ENCODE assay signal across 25 mouse cellular contexts in the genomic region with DNA sequence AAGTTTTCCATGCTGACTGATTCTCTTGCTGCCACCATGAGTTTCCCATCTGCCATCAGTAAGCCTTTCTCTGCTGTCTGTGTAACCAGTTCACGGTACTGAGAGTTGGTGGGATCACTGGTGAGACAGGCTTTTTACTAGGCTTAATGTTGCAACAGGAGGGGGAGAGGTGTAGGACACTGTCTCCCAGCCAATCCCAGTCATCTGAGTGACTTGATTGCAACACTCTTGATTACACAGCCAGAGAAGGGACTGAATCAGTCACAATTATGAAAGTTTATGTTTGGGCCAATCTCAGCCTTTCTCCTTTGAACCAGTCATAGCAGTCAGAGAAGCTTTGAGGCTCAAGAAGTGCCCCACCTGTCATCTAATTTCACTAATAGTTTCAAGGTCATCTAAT. TPM values are rescaled to one million over a fixed set of nuclear protein-coding genes. Genes with fewer than 3 reads are reported as not detected.
DNase-seq lines count a peak whose midpoint lies in the region; ATAC-seq and TF ChIP-seq lines count a peak whose summit lies in the region.
"Had no signal": no experiment of that assay in that cellular context is flagged by ENCODE, and none has a peak within 500 bp of the region (broad histone marks: within the 10 kb centered on the region; RNA-seq: fewer than 3 reads in every experiment).

No protein-coding gene starts in this region.

- no peaks in the 10 kb centered on the region for H3K27me3 ChIP-seq in intestine, embryonic 15.5 days (replicated peaks)
- no peaks in the 10 kb centered on the region for H3K27me3 ChIP-seq in intestine, postnatal 0 days (replicated peaks; ENCODE audit: control insufficient read depth, insufficient read depth, low read length)
- no peaks in the 10 kb centered on the region for H3K27me3 ChIP-seq in liver, postnatal 0 days (ENCODE audit: insufficient read depth, low read length)

- peak; percentile 67 for TF ChIP-seq EP300 in liver, postnatal 0 days (IDR thresholded peaks at IDR 0.05; ENCODE audit: low read depth)

- peak; percentile 55 for DNase-seq in adrenal gland, postnatal 10 days
- DNase-seq in gonadal fat pad, adult 2 months (ENCODE audit: low read depth) = peak; percentile 82
- DNase-seq in liver, postnatal 0 days = peak; percentile 37
- DNase-seq in urinary bladder, postnatal 10 days (ENCODE audit: low spot score) = no peak
- no peak for DNase-seq in urinary bladder, adult 2 months (ENCODE audit: low spot score)
- no peak for DNase-seq in urinary bladder, postnatal 4 days (ENCODE audit: low spot score in 2 of 2)
- DNase-seq: B cell, adult 2 months; cerebellum, adult 8-10 months; gastrocnemius, adult 2 months; heart, adult 2 months; layer of hippocampus, postnatal 36 days; right cerebral cortex, postnatal 25 days had no signal

- ATAC-seq in intestine, embryonic 15.5 days = 0 out of 2 replicates have a peak, but pooled peaks have one; percentile 16
- ATAC-seq in intestine, postnatal 0 days = no peak
- peak; percentile 78 for ATAC-seq in liver, postnatal 0 days
- ATAC-seq: midbrain, embryonic 13.5 days had no signal

- H3K9me3 ChIP-seq in intestine, embryonic 15.5 days = no peaks in the 10 kb centered on the region
- H3K9me3 ChIP-seq in intestine, postnatal 0 days (ENCODE audit: control insufficient read depth) = no peaks in the 10 kb centered on the region
- H3K9me3 ChIP-seq in liver, postnatal 0 days (ENCODE audit: low read length) = no peaks in the 10 kb centered on the region
- H3K9me3 ChIP-seq: heart, embryonic 15.5 days had no signal

- H3K36me3 ChIP-seq in intestine, embryonic 15.5 days = no peaks in the 10 kb centered on the region
- no peaks in the 10 kb centered on the region for H3K36me3 ChIP-seq in intestine, postnatal 0 days (ENCODE audit: control insufficient read depth, insufficient read depth)
- H3K36me3 ChIP-seq in liver, postnatal 0 days (replicated peaks; ENCODE audit: insufficient read depth, low read length) = no peaks in the 10 kb centered on the region; the same call in 1 of the 2 replicates
- H3K36me3 ChIP-seq: forebrain, embryonic 10.5 days; heart, embryonic 15.5 days; midbrain, embryonic 13.5 days had no signal

- no peak overlapping the region for H3K4me3 ChIP-seq in intestine, embryonic 15.5 days (replicated peaks)
- no peak overlapping the region for H3K4me3 ChIP-seq in intestine, postnatal 0 days (ENCODE audit: low read depth, low read length)
- no peak overlapping the region for H3K4me3 ChIP-seq in liver, postnatal 0 days (ENCODE audit: low read depth, low read length)
- H3K4me3 ChIP-seq: forebrain, embryonic 10.5 days; gastrocnemius, adult 2 months; heart, adult 2 months; heart, embryonic 15.5 days; midbrain, embryonic 13.5 days had no signal

- no peak overlapping the region for H3K9ac ChIP-seq in intestine, embryonic 15.5 days
- H3K9ac ChIP-seq in intestine, postnatal 0 days (ENCODE audit: low read depth, low read length) = no peak overlapping the region
- no peak overlapping the region for H3K9ac ChIP-seq in liver, postnatal 0 days (replicated peaks)
- H3K9ac ChIP-seq: heart, embryonic 15.5 days; midbrain, embryonic 13.5 days had no signal

- peaks cover 6% of the 10 kb centered on the region for H3K4me1 ChIP-seq in intestine, embryonic 15.5 days (replicated peaks)
- H3K4me1 ChIP-seq in intestine, postnatal 0 days (replicated peaks; ENCODE audit: control insufficient read depth, insufficient read depth, low read length) = 0 out of 2 replicates have a peak, but pooled peaks cover 9% of the 10 kb centered on the region
- peaks cover 20% of the 10 kb centered on the region for H3K4me1 ChIP-seq in liver, postnatal 0 days (ENCODE audit: insufficient read depth)

- no peak overlapping the region for H3K4me2 ChIP-seq in intestine, embryonic 15.5 days (replicated peaks)
- no peak overlapping the region for H3K4me2 ChIP-seq in intestine, postnatal 0 days (replicated peaks; ENCODE audit: low read depth)
- no peak overlapping the region for H3K4me2 ChIP-seq in liver, postnatal 0 days (ENCODE audit: low read depth, low read length)
- H3K4me2 ChIP-seq: heart, embryonic 15.5 days; midbrain, embryonic 13.5 days had no signal

- H3K27ac ChIP-seq in intestine, embryonic 15.5 days = no peak overlapping the region
- H3K27ac ChIP-seq in intestine, postnatal 0 days (ENCODE audit: low read depth, low read length) = no peak overlapping the region
- H3K27ac ChIP-seq in liver, postnatal 0 days (ENCODE audit: low read depth) = peak overlapping the region; percentile 92
- H3K27ac ChIP-seq: forebrain, embryonic 10.5 days; gastrocnemius, adult 2 months; heart, adult 2 months; heart, embryonic 15.5 days; macrophage; midbrain, embryonic 13.5 days had no signal

- 81% methylated on average over 1 of the region's 1 CpGs for WGBS in intestine, embryonic 15.5 days
- 71% methylated on average over 1 of the region's 1 CpGs for WGBS in intestine, postnatal 0 days
- WGBS in liver, postnatal 0 days (ENCODE audit: insufficient replicate concordance) = 50% methylated on average over 1 of the region's 1 CpGs

- TF ChIP-seq CTCF in intestine, postnatal 0 days (IDR thresholded peaks at IDR 0.05; ENCODE audit: low read depth) = no peak
- TF ChIP-seq CTCF in liver, postnatal 0 days (IDR thresholded peaks at IDR 0.05; ENCODE audit: low read depth) = no peak

RNA-seq across cellular contexts. Expression of a gene that starts 1.9 kb away (rescaled TPM):
- polyA plus RNA-seq in intestine, embryonic 15.5 days (2015; fragmentation: Nextera tagmentation; extraction: Ambion mirVana) = 68.3 and 71.4 TPM in 2 replicates
- polyA plus RNA-seq in intestine, postnatal 0 days (2015; fragmentation: Nextera tagmentation; extraction: Ambion mirVana) = 36.8 and 39.7 TPM in 2 replicates
- total RNA-seq in adrenal gland, postnatal 10 days (2021) = 10 to 100 TPM; 70.6 to 71.2 TPM
- 52.7 and 55.3 TPM in 2 replicates for polyA plus RNA-seq in gonadal fat pad, adult 2 months (2012; rRNA removed)
- polyA plus RNA-seq in liver, postnatal 0 days (2015; fragmentation: Nextera tagmentation; extraction: Ambion mirVana) = 36.1 and 38.3 TPM in 2 replicates
- 70.3 and 71.0 TPM in 2 replicates for polyA plus RNA-seq in urinary bladder, adult 2 months (2012; rRNA removed)

RNA-seq across cellular contexts. Expression of a gene that starts 4.8 kb away (rescaled TPM):
- polyA plus RNA-seq in intestine, embryonic 15.5 days (2015; fragmentation: Nextera tagmentation; extraction: Ambion mirVana) = not detected in 2 replicates
- polyA plus RNA-seq in intestine, postnatal 0 days (2015; fragmentation: Nextera tagmentation; extraction: Ambion mirVana) = not detected in 2 replicates
- total RNA-seq in adrenal gland, postnatal 10 days (2021) = not detected
- 0.05 TPM in 1 of 2 replicates, not detected in the other for polyA plus RNA-seq in gonadal fat pad, adult 2 months (2012; rRNA removed)
- 0.06 TPM in 1 of 2 replicates, not detected in the other for polyA plus RNA-seq in liver, postnatal 0 days (2015; fragmentation: Nextera tagmentation; extraction: Ambion mirVana)
- 0.04 and 0.08 TPM in 2 replicates for polyA plus RNA-seq in urinary bladder, adult 2 months (2012; rRNA removed)
- total RNA-seq: heart, adult 2 months; layer of hippocampus, adult 18-20 months; layer of hippocampus, postnatal 36 days had no signal
- polyA plus RNA-seq: cortical plate, adult 2 months; embryonic facial prominence, embryonic 14.5 days; forebrain, embryonic 10.5 days; heart, adult 2 months; heart, embryonic 15.5 days; hindbrain, embryonic 11.5 days; kidney, embryonic 16.5 days; limb, embryonic 11.5 days; macrophage; neural tube, embryonic 14.5 days had no signal

RNA-seq across cellular contexts. Expression of a gene that starts 28.3 kb away (rescaled TPM):
- polyA plus RNA-seq in intestine, embryonic 15.5 days (2015; fragmentation: Nextera tagmentation; extraction: Ambion mirVana) = 40.7 and 45.7 TPM in 2 replicates
- polyA plus RNA-seq in intestine, postnatal 0 days (2015; fragmentation: Nextera tagmentation; extraction: Ambion mirVana) = 19.1 and 19.6 TPM in 2 replicates
- total RNA-seq in adrenal gland, postnatal 10 days (2021) = 10 to 100 TPM; 25.8 to 28.7 TPM
- 48.8 and 51.2 TPM in 2 replicates for polyA plus RNA-seq in gonadal fat pad, adult 2 months (2012; rRNA removed)
- polyA plus RNA-seq in liver, postnatal 0 days (2015; fragmentation: Nextera tagmentation; extraction: Ambion mirVana) = 17.0 and 20.4 TPM in 2 replicates
- polyA plus RNA-seq in urinary bladder, adult 2 months (2012; rRNA removed) = 15.4 and 17.0 TPM in 2 replicates

RNA-seq across cellular contexts. Expression of a gene that starts 46.2 kb away (rescaled TPM):
- 5.7 and 6.8 TPM in 2 replicates for polyA plus RNA-seq in intestine, embryonic 15.5 days (2015; fragmentation: Nextera tagmentation; extraction: Ambion mirVana)
- polyA plus RNA-seq in intestine, postnatal 0 days (2015; fragmentation: Nextera tagmentation; extraction: Ambion mirVana) = 16.4 and 17.6 TPM in 2 replicates
- total RNA-seq in adrenal gland, postnatal 10 days (2021) = 10 to 100 TPM in 1 of 2 experiments, 1 to 10 TPM in 1; 4.1 to 11.1 TPM
- 20.0 and 39.2 TPM in 2 replicates for polyA plus RNA-seq in gonadal fat pad, adult 2 months (2012; rRNA removed)
- polyA plus RNA-seq in liver, postnatal 0 days (2015; fragmentation: Nextera tagmentation; extraction: Ambion mirVana) = 7.2 and 8.5 TPM in 2 replicates
- polyA plus RNA-seq in urinary bladder, adult 2 months (2012; rRNA removed) = 1.9 and 3.0 TPM in 2 replicates
- polyA plus RNA-seq: embryonic facial prominence, embryonic 14.5 days; hindbrain, embryonic 11.5 days; limb, embryonic 11.5 days; macrophage; neural tube, embryonic 14.5 days had no signal

RNA-seq across cellular contexts. Expression of a gene that starts 46.7 kb away (rescaled TPM):
- polyA plus RNA-seq in intestine, embryonic 15.5 days (2015; fragmentation: Nextera tagmentation; extraction: Ambion mirVana) = 88.7 and 98.0 TPM in 2 replicates
- 47.5 and 52.2 TPM in 2 replicates for polyA plus RNA-seq in intestine, postnatal 0 days (2015; fragmentation: Nextera tagmentation; extraction: Ambion mirVana)
- total RNA-seq in adrenal gland, postnatal 10 days (2021) = 10 to 100 TPM; 29.7 to 38.5 TPM
- polyA plus RNA-seq in gonadal fat pad, adult 2 months (2012; rRNA removed) = 14.5 and 20.7 TPM in 2 replicates
- polyA plus RNA-seq in liver, postnatal 0 days (2015; fragmentation: Nextera tagmentation; extraction: Ambion mirVana) = 36.0 and 37.3 TPM in 2 replicates
- 44.8 and 54.0 TPM in 2 replicates for polyA plus RNA-seq in urinary bladder, adult 2 months (2012; rRNA removed)

Comparison
In these comparisons a context has a peak if more than half of its experiments do, and no peak if none do; other contexts are left out.
1. DNase-seq: peak in adrenal gland, postnatal 10 days (single experiment), gonadal fat pad, adult 2 months (single experiment) and liver, postnatal 0 days (single experiment); none in urinary bladder, postnatal 10 days (single experiment), urinary bladder, adult 2 months (single experiment) and urinary bladder, postnatal 4 days (0 of 2).